Mouse (Mus musculus) Patski (cell line): Measurements from ENCODE around the gene Cmtm3. TPM values are rescaled to one million over a fixed set of nuclear protein-coding genes. Genes with fewer than 3 reads are reported as not detected.

Experiments used
- ATAC-seq: fragments of 100-300 bp; one replicate; pipeline ENCODE4 v1.8.0; 2021
- CTCF ChIA-PET: fragments of 350-600 bp; sonication (Branson Sonifier 250); formaldehyde crosslinking; loops from one replicate; lab custom pipeline; 2022; ENCODE audit warnings: inconsistent platforms; lab: Charles Lee
- POLR2A ChIA-PET: fragments of 350-600 bp; sonication (Branson Sonifier 250); formaldehyde crosslinking; loops from one replicate; lab custom pipeline; 2022; ENCODE audit warnings: antibody characterized with exemption, inconsistent platforms; lab: Charles Lee
- DNase-seq: peaks from one replicate; pipeline ENCODE4 v3.0.0-alpha.2; 2011; ENCODE audit warnings: low read depth, low spot score
- H3K27me3 ChIP-seq: fragments of 371-371 bp; one replicate; pipeline ENCODE4 v1.5.1; 2021
- CTCF ChIP-seq: fragments of 100-300 bp; IDR thresholded peaks from one replicate; pipeline ENCODE4 v1.5.1; 2021
- in situ Hi-C: fragments of 300-500 bp; cut with MboI; formaldehyde crosslinking; loops from 3 replicates; pipeline ENCODE4 v1.11.1; 2018; ENCODE audit warnings: low pct_unique_long_range_greater_than_20kb, mixed read lengths
- polyA plus RNA-seq: library from polyadenylated mRNA; unstranded; gene quantifications from one replicate; pipeline ENCODE4 v1.2.3, GENCODE M21; 2021

Cmtm3 gene
- polyA plus RNA-seq, 1 experiment from 2014 or later: 120 TPM

DNA sequence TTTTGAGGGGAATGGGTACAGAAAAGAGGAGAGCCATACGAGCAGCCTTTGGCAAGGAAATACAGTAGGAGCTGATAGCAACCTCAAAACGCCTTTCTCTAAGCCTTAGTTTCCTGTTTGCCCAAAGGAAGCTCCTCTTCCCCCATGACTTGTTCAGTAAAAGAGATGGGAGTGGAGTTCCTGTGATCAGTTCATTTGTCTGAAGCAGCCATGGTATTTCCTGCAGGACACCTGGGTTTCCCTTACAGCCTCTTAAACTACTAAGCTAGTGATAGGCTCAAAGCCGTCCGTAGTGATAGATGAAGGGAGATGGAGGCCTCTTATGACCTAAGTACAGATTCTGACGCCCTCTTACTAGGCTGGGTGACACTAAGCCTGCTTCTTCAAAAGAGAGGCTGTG, 3.2 kb downstream of the Cmtm3 start:
- no peak for TF ChIP-seq CTCF
- POLR2A ChIA-PET: interaction anchor here (1.2 kb wide), 1 partner anchor 100 kb away, joined by 5 read pairs; the partner anchor contains the start of gene Dync1li2
- in situ Hi-C loops: loop anchor here (5.0 to 25.0 kb wide), 4 partner anchors 60 to 220 kb away; partner anchors contain the start of gene Dync1li2
- ATAC-seq: no peak
- no peaks in the 10 kb centered on the region for H3K27me3 ChIP-seq
- DNase-seq: no peak
- CTCF ChIA-PET: interaction anchor here (0.6 to 3.7 kb wide), 13 partner anchors 9 to 228 kb away, joined by 3 to 19 read pairs (median 4); partner anchors contain the start of gene Dync1li2

DNA sequence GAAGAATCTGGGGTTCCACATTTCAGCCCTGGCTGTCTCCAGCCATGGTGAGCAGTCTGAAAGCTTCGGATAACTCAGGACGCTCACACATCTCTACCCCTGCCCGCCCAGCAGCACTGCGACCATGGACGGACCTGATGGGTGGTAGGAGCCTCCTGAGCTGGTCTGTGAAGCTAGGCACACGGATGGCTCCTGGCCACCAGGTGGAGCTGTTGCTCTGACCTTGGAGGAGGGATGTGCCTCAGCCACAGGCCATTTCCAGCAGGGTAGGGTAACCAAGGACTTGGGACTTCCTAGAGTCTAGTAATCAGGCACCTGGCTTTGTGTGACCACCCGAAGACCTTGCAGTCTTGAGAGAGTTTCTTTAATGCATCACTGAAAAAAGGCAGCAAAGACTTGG, 4.7 kb downstream of the Cmtm3 start:
- in situ Hi-C loops: loop anchor here (5.0 to 25.0 kb wide), 4 partner anchors 58 to 218 kb away; partner anchors contain the start of gene Dync1li2
- CTCF ChIA-PET: interaction anchor here (0.6 to 3.7 kb wide), 22 partner anchors 10 to 227 kb away, joined by 3 to 19 read pairs (median 4); partner anchors contain the start of gene Dync1li2
- peak; percentile 55 for ATAC-seq

DNA sequence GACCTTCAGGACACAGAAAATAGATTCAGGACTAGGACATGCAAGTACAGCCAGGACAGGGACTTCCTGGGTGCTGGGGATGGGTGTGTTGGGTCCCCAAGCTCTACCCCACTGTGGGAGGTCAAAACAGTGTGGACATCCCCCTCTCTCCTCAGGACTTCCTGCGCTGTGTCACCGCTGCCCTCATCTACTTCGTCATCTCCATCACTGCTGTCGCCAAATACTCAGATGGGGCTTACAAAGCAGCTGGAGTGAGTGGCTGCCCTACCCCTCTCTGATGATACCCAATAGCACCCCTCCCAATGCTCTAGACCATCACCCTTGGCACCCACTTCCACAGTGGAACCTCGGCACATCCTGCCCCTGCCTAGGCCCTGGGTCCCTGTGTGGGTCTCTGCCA, 5.4 kb downstream of the Cmtm3 start:
- H3K27me3 ChIP-seq: no peaks in the 10 kb centered on the region
- no peak for ATAC-seq
- DNase-seq: no peak
- ChIA-PET POLR2A (interaction anchor here (1.0 kb wide), 1 partner anchor 87 kb away, joined by 3 read pairs; no protein-coding TSS in a partner anchor), CTCF (interaction anchor here (0.8 to 3.7 kb wide), 18 partner anchors 10 to 226 kb away, joined by 3 to 19 read pairs (median 6); partner anchors contain the start of gene Dync1li2)
- TF ChIP-seq CTCF: no peak
- in situ Hi-C loops: loop anchor here (5.0 to 25.0 kb wide), 4 partner anchors 58 to 218 kb away; partner anchors contain the start of gene Dync1li2

More for the DNA sequence above, 4.7 kb downstream of the Cmtm3 start:
- TF ChIP-seq CTCF: no peak
- POLR2A ChIA-PET: interaction anchor here (1.0 to 1.4 kb wide), 2 partner anchors 49 to 88 kb away, joined by 3 read pairs; no protein-coding TSS in a partner anchor
- peak; percentile 48 for DNase-seq
- no peaks in the 10 kb centered on the region for H3K27me3 ChIP-seq

- DNase-seq (no peak), ATAC-seq (no peak)
- ChIA-PET CTCF (interaction anchor here (0.8 kb wide), 1 partner anchor 14 kb away, joined by 3 read pairs; no protein-coding TSS in a partner anchor), POLR2A (interaction anchor here (1.4 kb wide), 1 partner anchor 20 kb away, joined by 3 read pairs; no protein-coding TSS in a partner anchor)
- TF ChIP-seq CTCF: no peak
- no peaks in the 10 kb centered on the region for H3K27me3 ChIP-seq
- in situ Hi-C loops: loop anchor here (10.0 to 25.0 kb wide), 3 partner anchors 98 to 216 kb away; partner anchors contain the start of gene Dync1li2
These were observed 7.5 kb downstream of the Cmtm3 start for GRCm38 (mm10) chr8:104346706-104347105.

- no peak for TF ChIP-seq CTCF
- DNase-seq (no peak), ATAC-seq (no peak)
- H3K27me3 ChIP-seq: no peaks in the 10 kb centered on the region
- POLR2A ChIA-PET: no interaction called here
- CTCF ChIA-PET: interaction anchor here (1.0 kb wide), 1 partner anchor 55 kb away, joined by 4 read pairs; no protein-coding TSS in a partner anchor
- in situ Hi-C loops: loop anchor here (10.0 to 25.0 kb wide), 3 partner anchors 96 to 213 kb away; partner anchors contain the start of gene Dync1li2
These were observed 9.8 kb downstream of the Cmtm3 start for GRCm38 (mm10) chr8:104348971-104349370.

GRCm38 (mm10) chr8:104350047-104350446, 10.8 kb downstream of the Cmtm3 start:
- TF ChIP-seq CTCF: no peak
- no peak for DNase-seq
- ATAC-seq: no peak
- in situ Hi-C loops: no loop called here
- POLR2A ChIA-PET: interaction anchor here (0.6 kb wide), 1 partner anchor 228 kb away, joined by 3 read pairs; no protein-coding TSS in a partner anchor
- CTCF ChIA-PET: no interaction called here
- H3K27me3 ChIP-seq: no peaks in the 10 kb centered on the region

DNA sequence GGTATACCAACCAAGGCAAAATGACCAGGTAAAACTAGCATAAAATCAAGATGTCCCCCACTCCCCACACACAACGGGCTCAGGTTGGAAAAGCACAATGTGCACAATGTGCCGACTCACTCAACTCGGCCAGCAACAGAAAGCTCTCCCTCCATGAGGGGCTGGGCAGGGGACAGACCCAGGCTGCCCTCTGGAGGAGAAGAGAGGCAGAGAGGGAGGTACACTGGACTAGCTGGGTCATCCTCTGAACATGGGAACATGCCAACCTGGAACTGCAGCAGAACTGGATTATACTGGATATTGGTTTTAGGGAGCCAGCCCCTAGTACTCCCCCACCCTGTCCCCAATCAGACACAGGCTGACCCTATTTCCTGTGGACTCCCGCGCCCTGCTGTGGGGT, 14.0 kb downstream of the Cmtm3 start:
- ATAC-seq: no peak
- in situ Hi-C loops: no loop called here
- ChIA-PET CTCF (interaction anchor here (0.9 to 1.4 kb wide), 2 partner anchors 25 to 79 kb away, joined by 3 to 4 read pairs; no protein-coding TSS in a partner anchor), POLR2A (no interaction called here)
- DNase-seq: no peak
- H3K27me3 ChIP-seq: no peaks in the 10 kb centered on the region
- no peak for TF ChIP-seq CTCF

DNA sequence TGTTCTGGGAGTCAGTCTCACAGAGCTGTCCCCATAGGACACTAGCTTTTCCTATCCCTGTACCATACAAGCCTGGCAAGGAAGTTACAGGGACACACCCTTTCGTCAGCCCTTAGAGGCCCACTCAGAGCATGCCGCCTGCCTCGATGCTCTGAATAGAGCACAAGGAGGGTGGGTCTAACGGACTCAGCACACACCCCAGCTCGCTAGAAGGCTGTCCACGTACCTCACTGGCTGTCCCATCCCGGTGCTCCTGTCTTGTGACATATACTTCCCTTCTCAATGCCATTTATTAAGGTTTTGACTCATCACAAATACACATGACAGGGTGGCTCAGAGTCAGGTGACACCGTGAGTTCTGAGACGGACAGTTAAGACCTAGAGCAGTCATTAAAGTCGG, 15.3 kb downstream of the Cmtm3 start:
- in situ Hi-C loops: no loop called here
- CTCF ChIA-PET: interaction anchor here (1.3 to 2.4 kb wide), 3 partner anchors 11 to 23 kb away, joined by 3 to 6 read pairs (median 4); no protein-coding TSS in a partner anchor
- POLR2A ChIA-PET: no interaction called here

DNA sequence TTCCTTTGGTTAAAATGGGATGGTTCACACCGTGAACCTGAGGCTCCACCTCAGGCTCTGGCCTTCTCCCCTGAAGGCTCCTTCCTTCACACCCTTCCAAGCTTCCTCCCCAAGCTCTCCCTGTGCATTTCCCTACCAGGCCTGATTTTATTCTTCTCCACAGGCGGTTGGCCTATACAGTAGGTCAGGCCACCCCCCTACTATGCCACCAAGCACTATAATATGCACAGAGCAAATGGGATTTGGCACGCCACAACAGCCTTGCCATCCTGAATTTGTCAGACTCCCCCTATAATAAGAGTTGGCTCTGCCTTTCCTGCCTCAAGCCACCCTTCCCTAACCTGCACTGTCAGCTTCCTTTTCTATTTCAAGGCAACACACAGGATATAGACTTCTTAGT, 19.4 kb downstream of the Cmtm3 start:
- no peak for ATAC-seq

More for the DNA sequence above, 15.3 kb downstream of the Cmtm3 start:
- no peak for DNase-seq
- no peaks in the 10 kb centered on the region for H3K27me3 ChIP-seq
- no peak for ATAC-seq
- TF ChIP-seq CTCF: no peak

DNA sequence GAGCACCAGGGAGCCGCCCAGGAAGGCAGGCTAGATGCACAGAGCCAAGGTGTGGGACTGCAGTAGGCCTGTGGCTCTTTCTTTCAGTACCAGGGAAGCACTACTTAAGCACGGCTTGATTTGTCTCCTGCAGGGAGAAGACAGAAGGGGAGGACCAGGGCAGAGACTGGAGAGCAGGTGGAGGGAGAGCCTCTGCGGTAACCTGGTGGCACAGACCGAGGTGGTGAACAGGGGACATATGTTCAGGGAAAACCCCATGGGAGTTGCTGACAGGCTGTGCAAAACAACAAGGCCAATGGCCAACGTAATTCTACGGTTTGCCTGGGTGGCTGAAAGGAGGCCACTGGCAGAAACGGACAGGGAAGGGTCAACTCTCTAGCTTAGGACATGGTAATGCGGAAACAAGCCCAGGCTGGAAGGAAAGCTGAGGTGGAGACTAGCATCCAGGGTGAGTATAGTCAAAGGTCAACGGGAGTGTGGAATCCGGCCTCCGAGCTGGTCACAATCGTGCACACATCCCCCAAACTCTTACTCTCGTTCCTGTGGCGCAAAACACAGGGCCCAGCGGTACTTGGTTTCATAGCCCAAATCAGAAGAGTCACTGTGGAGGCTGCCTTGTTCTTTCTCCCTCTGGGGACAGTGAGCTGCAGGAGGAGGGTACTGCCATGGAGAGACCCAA, 20.7 kb downstream of the Cmtm3 start:
- in situ Hi-C loops: no loop called here

More for the DNA sequence above, 19.4 kb downstream of the Cmtm3 start:
- no peak for DNase-seq
- in situ Hi-C loops: no loop called here
- POLR2A ChIA-PET: no interaction called here
- CTCF ChIA-PET: interaction anchor here (1.2 to 2.1 kb wide), 2 partner anchors 9 to 25 kb away, joined by 3 to 8 read pairs; no protein-coding TSS in a partner anchor
- TF ChIP-seq CTCF: no peak
- no peaks in the 10 kb centered on the region for H3K27me3 ChIP-seq

More for the DNA sequence above, 20.7 kb downstream of the Cmtm3 start:
- ATAC-seq: no peak
- POLR2A ChIA-PET: no interaction called here
- H3K27me3 ChIP-seq: no peaks in the 10 kb centered on the region
- CTCF ChIA-PET: interaction anchor here (1.2 to 2.1 kb wide), 3 partner anchors 8 to 16 kb away, joined by 3 to 8 read pairs (median 5); no protein-coding TSS in a partner anchor
- DNase-seq: no peak
- TF ChIP-seq CTCF: no peak
